Mouse (Mus musculus): ENCODE data around the gene Tead2. TPM values are rescaled to one million over a fixed set of nuclear protein-coding genes. Genes with fewer than 3 reads are reported as not detected.

Gene Tead2
- polyA plus RNA-seq, 1 experiment: not detected

- TF ChIP-seq CTCF (IDR thresholded peaks at IDR 0.05; ENCODE audit: low read depth, low read length) (no peak), POLR2A (IDR thresholded peaks at IDR 0.05; ENCODE audit: borderline replicate concordance, low read depth, low read length) (no peak)
- no peaks in the 10 kb centered on the region for H3K4me1 ChIP-seq (ENCODE audit: control insufficient read depth, insufficient read depth, low read length)
- H3K4me3 ChIP-seq (ENCODE audit: insufficient read depth, low read length): no peak overlapping the region
- H3K27ac ChIP-seq (ENCODE audit: insufficient read depth, low read depth, low read length): no peak overlapping the region
These were observed 39.2 kb upstream of the Tead2 start for GRCm38 (mm10) chr7:45176356-45176755.

- Histone ChIP-seq H3K4me1 (ENCODE audit: control insufficient read depth, insufficient read depth, low read length) (peaks cover 7% of the 10 kb centered on the region), H3K4me3 (ENCODE audit: insufficient read depth, low read length) (no peak overlapping the region), H3K27ac (ENCODE audit: insufficient read depth, low read depth, low read length) (no peak overlapping the region)
- TF ChIP-seq POLR2A (IDR thresholded peaks at IDR 0.05; ENCODE audit: borderline replicate concordance, low read depth, low read length) (no peak), CTCF (IDR thresholded peaks at IDR 0.05; ENCODE audit: low read depth, low read length) (no peak)
These were observed 37.0 kb upstream of the Tead2 start for GRCm38 (mm10) chr7:45178550-45178949.

GRCm38 (mm10) chr7:45179469-45179868 is 36.1 kb upstream of the Tead2 start, which contains the start of gene Gfy:
TSS of gene Gfy (minus strand) at chr7:45179569.
- Histone ChIP-seq H3K4me1 (ENCODE audit: control insufficient read depth, insufficient read depth, low read length) (peaks cover 7% of the 10 kb centered on the region), H3K4me3 (ENCODE audit: insufficient read depth, low read length) (no peak within 1 kb of the TSS), H3K27ac (ENCODE audit: insufficient read depth, low read depth, low read length) (no peak within 1 kb of the TSS)
- TF ChIP-seq POLR2A (IDR thresholded peaks at IDR 0.05; ENCODE audit: borderline replicate concordance, low read depth, low read length): no peak
- no peak for TF ChIP-seq CTCF (IDR thresholded peaks at IDR 0.05; ENCODE audit: low read depth, low read length)

- TF ChIP-seq POLR2A (IDR thresholded peaks at IDR 0.05; ENCODE audit: borderline replicate concordance, low read depth, low read length) (no peak), CTCF (IDR thresholded peaks at IDR 0.05; ENCODE audit: low read depth, low read length) (no peak)
- Histone ChIP-seq H3K4me3 (ENCODE audit: insufficient read depth, low read length) (no peak within 1 kb of the TSS), H3K27ac (ENCODE audit: insufficient read depth, low read depth, low read length) (no peak within 1 kb of the TSS), H3K4me1 (ENCODE audit: control insufficient read depth, insufficient read depth, low read length) (peaks cover 7% of the 10 kb centered on the region)
These were observed 34.6 kb upstream of the Tead2 start, which contains the start of gene Pth2 for GRCm38 (mm10) chr7:45180896-45181477. TSS of gene Pth2 (plus strand) at chr7:45180995.

GRCm38 (mm10) chr7:45181540-45181939 is 34.0 kb upstream of the Tead2 start:
- TF ChIP-seq CTCF (IDR thresholded peaks at IDR 0.05; ENCODE audit: low read depth, low read length) (no peak), POLR2A (IDR thresholded peaks at IDR 0.05; ENCODE audit: borderline replicate concordance, low read depth, low read length) (no peak)
- Histone ChIP-seq H3K4me3 (ENCODE audit: insufficient read depth, low read length) (no peak overlapping the region), H3K27ac (ENCODE audit: insufficient read depth, low read depth, low read length) (no peak overlapping the region), H3K4me1 (ENCODE audit: control insufficient read depth, insufficient read depth, low read length) (peaks cover 7% of the 10 kb centered on the region)

GRCm38 (mm10) chr7:45182199-45182601 is 33.4 kb upstream of the Tead2 start:
- H3K4me3 ChIP-seq (ENCODE audit: insufficient read depth, low read length): peak overlapping the region; percentile 46
- peaks cover 7% of the 10 kb centered on the region for H3K4me1 ChIP-seq (ENCODE audit: control insufficient read depth, insufficient read depth, low read length)
- H3K27ac ChIP-seq (ENCODE audit: insufficient read depth, low read depth, low read length): no peak overlapping the region
- TF ChIP-seq CTCF (IDR thresholded peaks at IDR 0.05; ENCODE audit: low read depth, low read length): no peak
- TF ChIP-seq POLR2A (IDR thresholded peaks at IDR 0.05; ENCODE audit: borderline replicate concordance, low read depth, low read length): no peak

- H3K4me1 ChIP-seq (ENCODE audit: control insufficient read depth, insufficient read depth, low read length): peaks cover 7% of the 10 kb centered on the region
- TF ChIP-seq POLR2A (IDR thresholded peaks at IDR 0.05; ENCODE audit: borderline replicate concordance, low read depth, low read length) (no peak), CTCF (IDR thresholded peaks at IDR 0.05; ENCODE audit: low read depth, low read length) (no peak)
- H3K27ac ChIP-seq (ENCODE audit: insufficient read depth, low read depth, low read length): no peak overlapping the region
- peak overlapping the region; percentile 46 for H3K4me3 ChIP-seq (ENCODE audit: insufficient read depth, low read length)
These were observed 32.9 kb upstream of the Tead2 start for GRCm38 (mm10) chr7:45182606-45183005.

- H3K4me1 ChIP-seq (ENCODE audit: control insufficient read depth, insufficient read depth, low read length): peaks cover 7% of the 10 kb centered on the region
- H3K27ac ChIP-seq (ENCODE audit: insufficient read depth, low read depth, low read length): no peak overlapping the region
- no peak overlapping the region for H3K4me3 ChIP-seq (ENCODE audit: insufficient read depth, low read length)
- TF ChIP-seq POLR2A (IDR thresholded peaks at IDR 0.05; ENCODE audit: borderline replicate concordance, low read depth, low read length) (no peak), CTCF (IDR thresholded peaks at IDR 0.05; ENCODE audit: low read depth, low read length) (no peak)
These were observed 31.9 kb upstream of the Tead2 start for GRCm38 (mm10) chr7:45183672-45184071.

GRCm38 (mm10) chr7:45185921-45186320 is 29.6 kb upstream of the Tead2 start:
- peaks cover 7% of the 10 kb centered on the region for H3K4me1 ChIP-seq (ENCODE audit: control insufficient read depth, insufficient read depth, low read length)
- TF ChIP-seq CTCF (IDR thresholded peaks at IDR 0.05; ENCODE audit: low read depth, low read length) (no peak), POLR2A (IDR thresholded peaks at IDR 0.05; ENCODE audit: borderline replicate concordance, low read depth, low read length) (no peak)

GRCm38 (mm10) chr7:45189600-45189999 is 26.0 kb upstream of the Tead2 start:
- TF ChIP-seq CTCF (IDR thresholded peaks at IDR 0.05; ENCODE audit: low read depth, low read length): no peak
- TF ChIP-seq POLR2A (IDR thresholded peaks at IDR 0.05; ENCODE audit: borderline replicate concordance, low read depth, low read length): no peak
- Histone ChIP-seq H3K27ac (ENCODE audit: insufficient read depth, low read depth, low read length) (no peak overlapping the region), H3K4me1 (ENCODE audit: control insufficient read depth, insufficient read depth, low read length) (no peaks in the 10 kb centered on the region), H3K4me3 (ENCODE audit: insufficient read depth, low read length) (no peak overlapping the region)

More at GRCm38 (mm10) chr7:45185921-45186320, 29.6 kb upstream of the Tead2 start:
- Histone ChIP-seq H3K4me3 (ENCODE audit: insufficient read depth, low read length) (no peak overlapping the region), H3K27ac (ENCODE audit: insufficient read depth, low read depth, low read length) (no peak overlapping the region)
